Mouse (Mus musculus) G1E (cell line): ENCODE measurements around the gene Cbfa2t3. TPM values are rescaled to one million over a fixed set of nuclear protein-coding genes. Genes with fewer than 3 reads are reported as not detected.

ENCODE experiments used
- ATAC-seq: 2 replicates; pipeline ENCODE4 v1.8.0; 2016; ENCODE audit warnings: mild to moderate bottlenecking; ENCODE audit not compliant: insufficient number of reproducible peaks, poor library complexity, low FRiP score, severe bottlenecking; ENCODE audit errors: extremely low read depth
- DNase-seq: peaks from one replicate; pipeline ENCODE4 v3.0.0; 2012; ENCODE audit warnings: low spot score
- H3K27me3 ChIP-seq: 2 replicates; pipeline ENCODE4 v1.6.1; 2012; ENCODE audit warnings: mild to moderate bottlenecking, low read length, inconsistent platforms; ENCODE audit not compliant: insufficient read depth
- H3K36me3 ChIP-seq: replicated peaks from 2 replicates; pipeline ENCODE3; 2012; ENCODE audit warnings: mild to moderate bottlenecking, inconsistent platforms
- H3K4me1 ChIP-seq: 2 replicates; pipeline ENCODE4 v1.6.1; 2012; ENCODE audit warnings: low read depth, low read length, inconsistent platforms, mixed read lengths; ENCODE audit not compliant: insufficient read depth
- H3K4me3 ChIP-seq: 2 replicates; pipeline ENCODE4 v1.5.1; 2012; ENCODE audit warnings: low read depth, mild to moderate bottlenecking, inconsistent platforms, low read length, moderate library complexity, mixed read lengths
- H3K9me3 ChIP-seq: replicated peaks from 2 replicates; pipeline ENCODE4 v1.6.1; 2012; ENCODE audit warnings: inconsistent platforms
- CTCF ChIP-seq: IDR thresholded peaks from 2 replicates; pipeline ENCODE4 v1.5.1; 2012; ENCODE audit warnings: low read depth, low read length, inconsistent platforms, mixed read lengths
- GATA1 ChIP-seq: IDR thresholded peaks from 2 replicates; pipeline ENCODE4 v1.6.1; 2012; ENCODE audit warnings: borderline replicate concordance, low read length, inconsistent platforms, mixed read lengths
- GATA2 ChIP-seq: IDR thresholded peaks from 2 replicates; pipeline ENCODE4 v1.6.1; 2012; ENCODE audit warnings: low read depth, low read length, inconsistent platforms, borderline replicate concordance
- POLR2AphosphoS5 ChIP-seq: IDR thresholded peaks from 2 replicates; pipeline ENCODE4 v1.6.1; 2012; ENCODE audit warnings: low read depth, low read length, inconsistent platforms; ENCODE audit not compliant: insufficient replicate concordance
- TAL1 ChIP-seq: conservative IDR thresholded peaks from 2 replicates; pipeline ENCODE4 v1.6.1; 2012; ENCODE audit warnings: low read depth, low read length, inconsistent platforms, mixed read lengths
- polyA plus RNA-seq: library from polyadenylated mRNA; stranded (reverse); fragments of >175 nt; gene quantifications from 2 replicates; pipeline ENCODE4 v1.2.3, GENCODE M21; 2012
- total RNA-seq, 2 experiments: library from RNA; stranded (forward) in 1 of 2; stranded (reverse) in 1 of 2; fragments of 200-1000 nt in 1 of 2; fragments of >200 nt in 1 of 2; fragmentation: Nextera tagmentation in 1 of 2; gene quantifications; 2 replicates each; pipeline ENCODE4 v1.2.3; 2014 to 2017

Cbfa2t3 gene
- total and polyA plus RNA-seq, 3 experiments = 19.9 to 287 (median 99.0) TPM

GRCm38 (mm10) chr8:122695438-122696042 is 3.4 kb downstream of the Cbfa2t3 start:
- TF ChIP-seq GATA2 (no peak), CTCF (no peak), TAL1 (no peak), POLR2AphosphoS5 (no peak), GATA1 (no peak)
- no peaks in the 10 kb centered on the region for H3K27me3 ChIP-seq
- H3K36me3 ChIP-seq = peaks cover 78% of the 10 kb centered on the region
- DNase-seq (no peak), ATAC-seq (no peak)
- H3K4me3 ChIP-seq = peak overlapping the region; percentile 77
- peaks cover 98% of the 10 kb centered on the region for H3K4me1 ChIP-seq
- H3K9me3 ChIP-seq = no peaks in the 10 kb centered on the region

GRCm38 (mm10) chr8:122692152-122692551 is 6.8 kb downstream of the Cbfa2t3 start:
- no peaks in the 10 kb centered on the region for H3K9me3 ChIP-seq
- H3K4me3 ChIP-seq = peak overlapping the region; percentile 63; the same call in 1 of the 2 replicates
- ATAC-seq (no peak), DNase-seq (no peak)
- H3K36me3 ChIP-seq = peaks cover 98% of the 10 kb centered on the region
- H3K4me1 ChIP-seq = peaks cover 98% of the 10 kb centered on the region
- no peaks in the 10 kb centered on the region for H3K27me3 ChIP-seq
- TF ChIP-seq GATA2 (no peak), TAL1 (no peak), GATA1 (no peak), CTCF (no peak), POLR2AphosphoS5 (no peak)

GRCm38 (mm10) chr8:122691018-122691417 is 7.9 kb downstream of the Cbfa2t3 start:
- ATAC-seq = no peak
- peaks cover 98% of the 10 kb centered on the region for H3K36me3 ChIP-seq
- H3K4me3 ChIP-seq = peak overlapping the region; percentile 51; the same call in 1 of the 2 replicates
- no peaks in the 10 kb centered on the region for H3K27me3 ChIP-seq
- H3K9me3 ChIP-seq = no peaks in the 10 kb centered on the region
- DNase-seq = no peak
- H3K4me1 ChIP-seq = peaks cover 98% of the 10 kb centered on the region
- TF ChIP-seq GATA2 (no peak), GATA1 (no peak), CTCF (no peak), POLR2AphosphoS5 (no peak), TAL1 (no peak)

- Histone ChIP-seq H3K4me3 (peak overlapping the region; percentile 56; the same call in 1 of the 2 replicates), H3K9me3 (no peaks in the 10 kb centered on the region), H3K4me1 (peaks cover 98% of the 10 kb centered on the region), H3K27me3 (no peaks in the 10 kb centered on the region), H3K36me3 (peaks cover 98% of the 10 kb centered on the region)
- no peak for ATAC-seq
- DNase-seq = peak; percentile 37
- TF ChIP-seq GATA2 (no peak), GATA1 (no peak), TAL1 (no peak), POLR2AphosphoS5 (no peak), CTCF (no peak)
Measured at GRCm38 (mm10) chr8:122689315-122689714, 9.6 kb downstream of the Cbfa2t3 start.

- TF ChIP-seq GATA2 (no peak), TAL1 (no peak), GATA1 (no peak), CTCF (no peak), POLR2AphosphoS5 (no peak)
- Histone ChIP-seq H3K9me3 (no peaks in the 10 kb centered on the region), H3K36me3 (peaks cover 91% of the 10 kb centered on the region), H3K4me1 (peaks cover 92% of the 10 kb centered on the region), H3K4me3 (peak overlapping the region; percentile 47; the same call in 1 of the 2 replicates), H3K27me3 (no peaks in the 10 kb centered on the region)
- DNase-seq = no peak
- no peak for ATAC-seq
Measured at GRCm38 (mm10) chr8:122686879-122687278, 12.0 kb downstream of the Cbfa2t3 start.

- Histone ChIP-seq H3K4me3 (peak overlapping the region; percentile 62; the same call in 1 of the 2 replicates), H3K27me3 (no peaks in the 10 kb centered on the region), H3K36me3 (peaks cover 89% of the 10 kb centered on the region), H3K4me1 (peaks cover 90% of the 10 kb centered on the region), H3K9me3 (no peaks in the 10 kb centered on the region)
- DNase-seq = peak; percentile 86
- TF ChIP-seq TAL1 (peak; percentile 92), GATA1 (no peak)
- peak; percentile 80 for ATAC-seq
Measured at GRCm38 (mm10) chr8:122685097-122685861, 13.6 kb downstream of the Cbfa2t3 start.
